Mouse (Mus musculus): ENCODE measurements around the gene Ntrk1. TPM values are rescaled to one million over a fixed set of nuclear protein-coding genes. Genes with fewer than 3 reads are reported as not detected.

The Ntrk1 gene
- total and polyA plus RNA-seq, 3 experiments: not detected

GRCm38 (mm10) chr3:87763202-87763601, 31.8 kb downstream of the Ntrk1 start:
- no peaks in the 10 kb centered on the region for H3K9me3 ChIP-seq (replicated peaks; ENCODE audit: insufficient read depth, low read length)

DNA sequence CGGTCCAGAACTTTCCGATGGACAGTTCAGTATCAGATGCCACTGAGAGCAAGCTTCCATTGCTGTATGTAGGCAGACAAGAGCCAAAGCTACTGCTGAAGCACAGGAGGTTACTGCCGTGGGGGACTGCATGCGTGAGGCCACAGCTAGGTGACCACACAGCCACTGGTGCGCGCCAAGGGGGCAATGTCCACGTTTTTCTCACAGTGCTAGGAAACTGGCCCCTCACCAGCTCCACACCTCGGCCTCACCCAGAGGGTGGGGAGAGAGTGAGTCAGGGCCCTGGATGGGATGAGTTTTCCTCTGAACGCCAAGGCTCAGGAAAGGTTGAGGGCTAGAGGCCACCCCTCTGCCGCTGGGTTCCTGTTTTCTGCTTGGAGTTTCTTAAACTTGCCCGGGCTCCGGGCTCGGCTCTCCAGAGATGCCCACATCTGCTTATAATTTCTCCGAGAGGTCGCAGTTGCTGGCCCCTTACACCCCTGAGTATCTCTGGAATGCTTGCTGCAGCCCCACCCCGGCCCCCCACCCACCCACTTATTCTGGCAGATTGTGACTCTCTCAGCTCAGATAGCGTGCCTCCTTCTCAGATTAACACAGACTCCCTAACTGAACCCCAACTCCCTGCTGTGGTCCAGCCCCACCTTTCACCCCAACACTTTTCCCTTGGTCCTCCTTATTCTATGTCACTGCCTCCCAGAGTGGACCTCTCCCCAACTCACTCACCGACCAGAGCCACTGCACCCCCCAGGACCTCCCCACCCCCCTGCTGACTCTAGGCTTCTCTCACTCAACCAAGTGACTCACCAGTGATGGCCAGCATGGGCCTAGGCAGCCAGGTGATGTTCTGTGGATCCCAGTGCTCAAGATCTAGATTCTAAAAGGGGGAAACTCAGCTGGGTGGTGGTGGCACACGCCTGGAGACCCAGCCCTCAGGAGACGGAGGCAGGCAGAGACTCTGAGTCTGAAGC, 33.3 kb downstream of the Ntrk1 start:
- TF ChIP-seq MAX (IDR thresholded peaks at IDR 0.05; ENCODE audit: low read length) (no peak), BHLHE40 (IDR thresholded peaks at IDR 0.05; ENCODE audit: borderline replicate concordance, low read depth, low read length) (no peak), NELFE (IDR thresholded peaks at IDR 0.05; ENCODE audit: low read depth, low read length) (no peak), GATA1 (IDR thresholded peaks at IDR 0.05; ENCODE audit: low read depth, low read length) (no peak), MXI1 (IDR thresholded peaks at IDR 0.05; ENCODE audit: low read depth, low read length) (no peak), TBP (IDR thresholded peaks at IDR 0.05; ENCODE audit: low read depth, low read length) (no peak), UBTF (IDR thresholded peaks at IDR 0.05; ENCODE audit: borderline replicate concordance, insufficient read depth, low read depth, low read length) (no peak), JUND (IDR thresholded peaks at IDR 0.05; ENCODE audit: low read depth, low read length) (no peak), ELF1 (IDR thresholded peaks at IDR 0.05; ENCODE audit: low read depth, low read length) (no peak), POLR2AphosphoS2 (IDR thresholded peaks at IDR 0.05; ENCODE audit: low read length) (no peak)
- DNase-seq (ENCODE audit: low read depth, low spot score): peak; percentile 11
- H3K9ac ChIP-seq (ENCODE audit: control insufficient read depth, low read depth, low read length, poor library complexity, severe bottlenecking): no peak overlapping the region
- no peak overlapping the region for H3K4me3 ChIP-seq (ENCODE audit: control insufficient read depth in 1 of 2, insufficient read depth in 1 of 2, low read depth in 2 of 2, low read length in 2 of 2)
- no peaks in the 10 kb centered on the region for H3K36me3 ChIP-seq (ENCODE audit: control insufficient read depth in 1 of 2, insufficient read depth in 2 of 2, low read length in 2 of 2)
- H3K4me1 ChIP-seq (ENCODE audit: control insufficient read depth in 1 of 2, insufficient read depth in 2 of 2, low read length in 2 of 2): peaks cover 2 to 3% of the 10 kb centered on the region in 2 experiments; a peak in 2 of 4 replicates
- no peaks in the 10 kb centered on the region for H3K27me3 ChIP-seq (ENCODE audit: control insufficient read depth in 1 of 2, insufficient read depth in 2 of 2, low read length in 2 of 2)
- no peaks in the 10 kb centered on the region for H3K9me3 ChIP-seq (replicated peaks; ENCODE audit: insufficient read depth, low read length)
- H3K79me2 ChIP-seq (ENCODE audit: control insufficient read depth, insufficient read depth, low read length, poor library complexity): no peaks in the 10 kb centered on the region
- H3K27ac ChIP-seq (ENCODE audit: control insufficient read depth, low read depth, low read length): no peak overlapping the region

More at GRCm38 (mm10) chr3:87763202-87763601, 31.8 kb downstream of the Ntrk1 start:
- Histone ChIP-seq H3K27ac (ENCODE audit: control insufficient read depth, low read depth, low read length) (no peak overlapping the region), H3K4me1 (ENCODE audit: control insufficient read depth in 1 of 2, insufficient read depth in 2 of 2, low read length in 2 of 2) (peaks cover 2 to 3% of the 10 kb centered on the region in 2 experiments; a peak in 2 of 4 replicates), H3K36me3 (ENCODE audit: control insufficient read depth in 1 of 2, insufficient read depth in 2 of 2, low read length in 2 of 2) (no peaks in the 10 kb centered on the region), H3K79me2 (ENCODE audit: control insufficient read depth, insufficient read depth, low read length, poor library complexity) (no peaks in the 10 kb centered on the region), H3K9ac (ENCODE audit: control insufficient read depth, low read depth, low read length, poor library complexity, severe bottlenecking) (no peak overlapping the region), H3K27me3 (ENCODE audit: control insufficient read depth in 1 of 2, insufficient read depth in 2 of 2, low read length in 2 of 2) (no peaks in the 10 kb centered on the region), H3K4me3 (ENCODE audit: control insufficient read depth in 1 of 2, insufficient read depth in 1 of 2, low read depth in 2 of 2, low read length in 2 of 2) (no peak overlapping the region)
- no peak for TF ChIP-seq SMC3 (IDR thresholded peaks at IDR 0.05; ENCODE audit: low read depth, low read length)
- no peak for TF ChIP-seq CHD2 (IDR thresholded peaks at IDR 0.05; ENCODE audit: low read length)
- TF ChIP-seq USF1 (IDR thresholded peaks at IDR 0.05; ENCODE audit: low read depth, low read length): no peak
- DNase-seq (ENCODE audit: low read depth, low spot score): no peak

- H3K4me1 ChIP-seq (ENCODE audit: control insufficient read depth in 1 of 2, insufficient read depth in 2 of 2, low read length in 2 of 2): peaks cover 0 to 3% of the 10 kb centered on the region in 2 experiments; a peak in 1 of 4 replicates
- peak; percentile 56 for DNase-seq (ENCODE audit: low read depth, low spot score)
- peak overlapping the region; percentile 15; the same call in 1 of the 2 replicates for H3K9ac ChIP-seq (ENCODE audit: control insufficient read depth, low read depth, low read length, poor library complexity, severe bottlenecking)
- H3K27ac ChIP-seq (ENCODE audit: control insufficient read depth, low read depth, low read length): no peak overlapping the region
- H3K79me2 ChIP-seq (ENCODE audit: control insufficient read depth, insufficient read depth, low read length, poor library complexity): no peaks in the 10 kb centered on the region
- no peak for TF ChIP-seq ZMIZ1 (IDR thresholded peaks at IDR 0.05; ENCODE audit: low read depth, low read length)
- no peak for TF ChIP-seq GABPA (IDR thresholded peaks at IDR 0.05; ENCODE audit: low read depth, low read length)
- TF ChIP-seq E2F4 (IDR thresholded peaks at IDR 0.05; ENCODE audit: borderline replicate concordance, low read depth, low read length): no peak
- TF ChIP-seq ZKSCAN1 (IDR thresholded peaks at IDR 0.05; ENCODE audit: low read depth, low read length): no peak
- no peak for TF ChIP-seq ETS1 (IDR thresholded peaks at IDR 0.05; ENCODE audit: low read depth, low read length)
- no peak for TF ChIP-seq RAD21 (IDR thresholded peaks at IDR 0.05; ENCODE audit: low read depth, low read length)
- TF ChIP-seq MYC (IDR thresholded peaks at IDR 0.05; ENCODE audit: low read depth, low read length): no peak
- TF ChIP-seq ZNF384 (IDR thresholded peaks at IDR 0.05; ENCODE audit: low read depth, low read length): no peak
- no peak for TF ChIP-seq TCF12 (IDR thresholded peaks at IDR 0.05; ENCODE audit: low read depth, low read length)
- no peak for TF ChIP-seq TAL1 (IDR thresholded peaks at IDR 0.05; ENCODE audit: low read length)
- TF ChIP-seq POLR2A (IDR thresholded peaks at IDR 0.05; ENCODE audit: control insufficient read depth in 1 of 2, insufficient read depth in 1 of 2, low read depth in 1 of 2, low read length in 2 of 2, poor library complexity in 1 of 2): no peak
- H3K9me3 ChIP-seq (replicated peaks; ENCODE audit: insufficient read depth, low read length): no peaks in the 10 kb centered on the region
- no peaks in the 10 kb centered on the region; a peak in 1 of 4 replicates for H3K27me3 ChIP-seq (ENCODE audit: control insufficient read depth in 1 of 2, insufficient read depth in 2 of 2, low read length in 2 of 2)
- H3K4me3 ChIP-seq (ENCODE audit: control insufficient read depth in 1 of 2, insufficient read depth in 1 of 2, low read depth in 2 of 2, low read length in 2 of 2): peak overlapping the region; percentile 36 to 54; a peak in 3 of 4 replicates
- no peaks in the 10 kb centered on the region for H3K36me3 ChIP-seq (ENCODE audit: control insufficient read depth in 1 of 2, insufficient read depth in 2 of 2, low read length in 2 of 2)
Observed at GRCm38 (mm10) chr3:87758641-87759040, 36.3 kb downstream of the Ntrk1 start.
